Mouse (Mus musculus) ES-E14 (cell line): ENCODE results near the gene Arl2.

Experiments
- CHD2 ChIP-seq: IDR thresholded peaks from 2 replicates; pipeline ENCODE4 v1.6.1; 2014; ENCODE audit warnings: mild to moderate bottlenecking, low read depth, low read length, inconsistent platforms
- HCFC1 ChIP-seq: IDR thresholded peaks from 2 replicates; pipeline ENCODE4 v1.6.1; 2012; ENCODE audit warnings: low read length, inconsistent platforms, borderline replicate concordance; ENCODE audit not compliant: insufficient read depth
- MAFK ChIP-seq: IDR thresholded peaks from 2 replicates; pipeline ENCODE4 v1.6.1; 2014; ENCODE audit warnings: mild to moderate bottlenecking, low read depth, low read length, inconsistent platforms; ENCODE audit not compliant: insufficient read depth

DNA sequence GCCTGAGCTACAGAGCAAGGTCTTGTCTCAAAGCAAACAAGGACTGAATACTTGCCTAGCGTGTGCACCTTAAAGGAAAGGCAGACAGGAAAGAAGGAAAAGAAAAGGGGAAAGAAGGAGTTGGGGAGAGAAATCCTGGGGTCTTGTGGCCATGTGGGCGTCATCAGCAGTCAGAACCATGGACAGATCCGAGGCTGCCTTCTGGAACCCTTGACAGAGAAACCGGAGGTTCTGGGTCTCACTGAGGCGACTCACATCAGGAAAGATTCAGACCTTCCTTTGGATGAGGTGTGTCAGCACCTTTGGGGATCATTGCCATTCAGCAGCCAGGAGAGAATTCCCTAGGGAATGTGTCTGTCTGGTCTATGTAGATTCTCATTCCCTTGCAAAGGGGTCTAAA, 40.3 kb upstream of the Arl2 start:
- TF ChIP-seq CHD2: no peak
- no peak for TF ChIP-seq MAFK
- TF ChIP-seq HCFC1: no peak
